Mouse (Mus musculus): Measurements from ENCODE around the gene Slc22a15. TPM values are rescaled to one million over a fixed set of nuclear protein-coding genes. Genes with fewer than 3 reads are reported as not detected.

The Slc22a15 gene
- total RNA-seq, 1 experiment = 0.76 TPM

GRCm38 (mm10) chr3:101895376-101895910 is 28.8 kb downstream of the Slc22a15 start:
- Histone ChIP-seq H3K4me3 (ENCODE audit: insufficient read depth in 1 of 2, low read depth in 1 of 2, low read length in 2 of 2, poor library complexity in 1 of 2, severe bottlenecking in 1 of 2) (no peak overlapping the region), H3K27ac (ENCODE audit: insufficient read depth, low read depth, low read length, poor library complexity, severe bottlenecking) (no peak overlapping the region), H3K9me3 (ENCODE audit: control insufficient read depth, insufficient read depth, low read depth, low read length) (no peaks in the 10 kb centered on the region), H3K4me1 (ENCODE audit: control insufficient read depth in 2 of 2, insufficient read depth in 2 of 2, low read length in 2 of 2, poor library complexity in 1 of 2) (no peaks in the 10 kb centered on the region), H3K9ac (ENCODE audit: insufficient read depth, low read depth, low read length, poor library complexity, severe bottlenecking) (no peak overlapping the region), H3K36me3 (ENCODE audit: control insufficient read depth, insufficient read depth, low read length, poor library complexity, severe bottlenecking) (no peaks in the 10 kb centered on the region)
- in situ Hi-C loops (cut with MboI; ENCODE audit: low sequenced_read_pairs in 2 of 2, unreplicated experiment in 2 of 2) = no loop called here
- no peak for DNase-seq (ENCODE audit: low read depth, low spot score)
- TF ChIP-seq ZNF384 (IDR thresholded peaks at IDR 0.05; ENCODE audit: low read depth, low read length) (no peak), MAFK (IDR thresholded peaks at IDR 0.05; ENCODE audit: insufficient read depth, low read depth, low read length) (no peak), ZC3H11A (IDR thresholded peaks at IDR 0.05; ENCODE audit: borderline replicate concordance, low read depth, low read length) (no peak), HCFC1 (IDR thresholded peaks at IDR 0.05; ENCODE audit: borderline replicate concordance, insufficient read depth, low read length) (no peak), CHD2 (IDR thresholded peaks at IDR 0.05; ENCODE audit: low read depth, low read length) (no peak)

- DNase-seq (ENCODE audit: low read depth, low spot score) = no peak
- Histone ChIP-seq H3K9me3 (ENCODE audit: control insufficient read depth, insufficient read depth, low read depth, low read length) (no peaks in the 10 kb centered on the region), H3K9ac (ENCODE audit: insufficient read depth, low read depth, low read length, poor library complexity, severe bottlenecking) (no peak overlapping the region), H3K27ac (ENCODE audit: insufficient read depth, low read depth, low read length, poor library complexity, severe bottlenecking) (no peak overlapping the region), H3K4me3 (ENCODE audit: insufficient read depth in 1 of 2, low read depth in 1 of 2, low read length in 2 of 2, poor library complexity in 1 of 2, severe bottlenecking in 1 of 2) (no peak overlapping the region), H3K36me3 (ENCODE audit: control insufficient read depth, insufficient read depth, low read length, poor library complexity, severe bottlenecking) (no peaks in the 10 kb centered on the region), H3K4me1 (ENCODE audit: control insufficient read depth in 2 of 2, insufficient read depth in 2 of 2, low read length in 2 of 2, poor library complexity in 1 of 2) (no peaks in the 10 kb centered on the region)
- no peak for TF ChIP-seq ZNF384 (IDR thresholded peaks at IDR 0.05; ENCODE audit: low read depth, low read length)
- in situ Hi-C loops (cut with MboI; ENCODE audit: low sequenced_read_pairs in 2 of 2, unreplicated experiment in 2 of 2) = no loop called here
Measured at GRCm38 (mm10) chr3:101885591-101885990, 38.7 kb downstream of the Slc22a15 start.

- Histone ChIP-seq H3K9ac (ENCODE audit: insufficient read depth, low read depth, low read length, poor library complexity, severe bottlenecking) (no peak overlapping the region), H3K9me3 (ENCODE audit: control insufficient read depth, insufficient read depth, low read depth, low read length) (no peaks in the 10 kb centered on the region), H3K27ac (ENCODE audit: insufficient read depth, low read depth, low read length, poor library complexity, severe bottlenecking) (no peak overlapping the region), H3K4me3 (ENCODE audit: insufficient read depth in 1 of 2, low read depth in 1 of 2, low read length in 2 of 2, poor library complexity in 1 of 2, severe bottlenecking in 1 of 2) (no peak overlapping the region), H3K4me1 (ENCODE audit: control insufficient read depth in 2 of 2, insufficient read depth in 2 of 2, low read length in 2 of 2, poor library complexity in 1 of 2) (no peaks in the 10 kb centered on the region), H3K36me3 (ENCODE audit: control insufficient read depth, insufficient read depth, low read length, poor library complexity, severe bottlenecking) (no peaks in the 10 kb centered on the region)
- in situ Hi-C loops (cut with MboI; ENCODE audit: low sequenced_read_pairs in 2 of 2, unreplicated experiment in 2 of 2) = no loop called here
- TF ChIP-seq ZNF384 (IDR thresholded peaks at IDR 0.05; ENCODE audit: low read depth, low read length) (no peak), HCFC1 (IDR thresholded peaks at IDR 0.05; ENCODE audit: borderline replicate concordance, insufficient read depth, low read length) (no peak), MAFK (IDR thresholded peaks at IDR 0.05; ENCODE audit: insufficient read depth, low read depth, low read length) (no peak), CHD2 (IDR thresholded peaks at IDR 0.05; ENCODE audit: low read depth, low read length) (no peak), ZC3H11A (IDR thresholded peaks at IDR 0.05; ENCODE audit: borderline replicate concordance, low read depth, low read length) (no peak)
- DNase-seq (ENCODE audit: low read depth, low spot score) = no peak
Measured at GRCm38 (mm10) chr3:101885041-101885440, 39.2 kb downstream of the Slc22a15 start.

- DNase-seq (ENCODE audit: low read depth, low spot score) = no peak
- no peak overlapping the region for H3K9ac ChIP-seq (ENCODE audit: insufficient read depth, low read depth, low read length, poor library complexity, severe bottlenecking)
- TF ChIP-seq ZC3H11A (IDR thresholded peaks at IDR 0.05; ENCODE audit: borderline replicate concordance, low read depth, low read length) (no peak), HCFC1 (IDR thresholded peaks at IDR 0.05; ENCODE audit: borderline replicate concordance, insufficient read depth, low read length) (no peak), CHD2 (IDR thresholded peaks at IDR 0.05; ENCODE audit: low read depth, low read length) (no peak), MAFK (IDR thresholded peaks at IDR 0.05; ENCODE audit: insufficient read depth, low read depth, low read length) (no peak), ZNF384 (IDR thresholded peaks at IDR 0.05; ENCODE audit: low read depth, low read length) (no peak)
Measured at GRCm38 (mm10) chr3:101883902-101884301, 40.4 kb downstream of the Slc22a15 start.

GRCm38 (mm10) chr3:101881721-101882120 is 42.5 kb downstream of the Slc22a15 start:
- Histone ChIP-seq H3K4me1 (ENCODE audit: control insufficient read depth in 2 of 2, insufficient read depth in 2 of 2, low read length in 2 of 2, poor library complexity in 1 of 2) (no peaks in the 10 kb centered on the region), H3K9ac (ENCODE audit: insufficient read depth, low read depth, low read length, poor library complexity, severe bottlenecking) (no peak overlapping the region), H3K36me3 (ENCODE audit: control insufficient read depth, insufficient read depth, low read length, poor library complexity, severe bottlenecking) (no peaks in the 10 kb centered on the region), H3K9me3 (ENCODE audit: control insufficient read depth, insufficient read depth, low read depth, low read length) (no peaks in the 10 kb centered on the region), H3K4me3 (ENCODE audit: insufficient read depth in 1 of 2, low read depth in 1 of 2, low read length in 2 of 2, poor library complexity in 1 of 2, severe bottlenecking in 1 of 2) (no peak overlapping the region), H3K27ac (ENCODE audit: insufficient read depth, low read depth, low read length, poor library complexity, severe bottlenecking) (no peak overlapping the region)
- no peak for DNase-seq (ENCODE audit: low read depth, low spot score)
- in situ Hi-C loops (cut with MboI; ENCODE audit: low sequenced_read_pairs in 2 of 2, unreplicated experiment in 2 of 2) = no loop called here
- TF ChIP-seq CHD2 (IDR thresholded peaks at IDR 0.05; ENCODE audit: low read depth, low read length) = no peak
- no peak for TF ChIP-seq MAFK (IDR thresholded peaks at IDR 0.05; ENCODE audit: insufficient read depth, low read depth, low read length)

More at GRCm38 (mm10) chr3:101883902-101884301, 40.4 kb downstream of the Slc22a15 start:
- Histone ChIP-seq H3K4me1 (ENCODE audit: control insufficient read depth in 2 of 2, insufficient read depth in 2 of 2, low read length in 2 of 2, poor library complexity in 1 of 2) (no peaks in the 10 kb centered on the region), H3K27ac (ENCODE audit: insufficient read depth, low read depth, low read length, poor library complexity, severe bottlenecking) (no peak overlapping the region), H3K4me3 (ENCODE audit: insufficient read depth in 1 of 2, low read depth in 1 of 2, low read length in 2 of 2, poor library complexity in 1 of 2, severe bottlenecking in 1 of 2) (no peak overlapping the region), H3K9me3 (ENCODE audit: control insufficient read depth, insufficient read depth, low read depth, low read length) (no peaks in the 10 kb centered on the region), H3K36me3 (ENCODE audit: control insufficient read depth, insufficient read depth, low read length, poor library complexity, severe bottlenecking) (no peaks in the 10 kb centered on the region)
- in situ Hi-C loops (cut with MboI; ENCODE audit: low sequenced_read_pairs in 2 of 2, unreplicated experiment in 2 of 2) = no loop called here
